Mouse (Mus musculus): ENCODE data around the gene Igfbp6.

The Igfbp6 gene

GRCm38 (mm10) chr15:102175736-102176319 is 31.7 kb downstream of the Igfbp6 start:
- DNase-seq (ENCODE audit: low read depth, low spot score), result no peak

- DNase-seq (ENCODE audit: low read depth, low spot score), result no peak
Measured at GRCm38 (mm10) chr15:102176571-102177316, 32.6 kb downstream of the Igfbp6 start.

DNA sequence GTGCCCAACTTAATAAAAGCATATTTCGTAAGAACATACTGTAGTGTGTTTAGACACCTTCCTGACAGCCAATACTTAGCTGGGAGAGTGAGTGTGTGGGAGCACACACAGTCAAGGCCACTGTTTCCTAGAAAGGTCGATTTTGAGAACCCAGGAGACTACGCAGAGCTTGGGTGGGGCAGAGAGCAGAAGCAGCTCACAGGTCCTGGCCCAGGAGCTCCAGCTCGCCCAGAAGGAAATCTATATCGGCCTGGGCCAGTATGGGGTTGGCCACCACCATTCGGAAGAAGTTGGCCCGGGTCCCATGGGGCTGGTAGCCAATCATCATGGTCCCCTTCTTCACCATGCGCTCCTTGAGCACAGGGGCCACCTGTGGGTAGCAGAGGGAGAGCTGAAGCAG is 33.3 kb downstream of the Igfbp6 start:
- no peak for DNase-seq (ENCODE audit: low read depth, low spot score)

DNA sequence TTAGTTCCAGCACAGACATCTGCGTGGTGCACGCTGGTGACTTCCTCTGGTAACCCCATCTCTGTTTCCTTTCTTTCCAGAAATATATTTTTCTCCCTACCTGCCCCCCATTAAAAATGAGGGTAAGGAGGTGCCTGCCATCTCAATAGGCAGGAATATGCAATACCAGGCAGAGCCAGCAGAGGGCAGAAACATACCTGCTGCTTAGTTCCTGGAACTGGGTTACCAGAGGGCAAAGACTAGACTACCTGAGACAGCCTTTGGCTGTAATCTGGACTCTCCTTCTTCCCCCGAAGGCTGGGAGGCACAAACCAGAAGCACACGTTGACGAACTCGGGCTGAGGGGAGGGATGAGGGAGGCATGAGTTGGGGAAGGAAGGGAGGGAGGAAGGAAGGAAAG is 34.1 kb downstream of the Igfbp6 start:
- DNase-seq (ENCODE audit: low read depth, low spot score), result peak; percentile 60

DNA sequence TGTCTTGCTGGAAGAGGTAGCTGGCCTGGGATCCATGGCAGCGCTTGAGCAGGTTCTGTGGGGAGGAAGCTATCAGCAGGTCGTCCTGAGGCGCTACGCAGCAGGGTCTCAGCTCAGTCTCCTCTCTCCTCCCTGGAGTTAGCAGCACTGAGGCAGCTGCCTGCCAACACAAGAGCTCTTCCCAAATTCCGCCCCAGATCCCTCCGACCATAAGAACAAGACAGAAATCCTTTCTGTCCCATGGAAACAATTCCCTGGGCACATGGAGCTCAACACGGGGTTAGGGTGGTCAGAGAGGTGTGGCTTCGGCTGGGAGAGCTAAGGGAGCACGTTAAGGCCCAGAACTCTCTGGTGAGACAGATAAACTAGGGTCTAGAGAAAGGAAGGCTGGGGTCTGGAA is 34.9 kb downstream of the Igfbp6 start:
- DNase-seq (ENCODE audit: low read depth, low spot score), result no peak

- DNase-seq (ENCODE audit: low read depth, low spot score), result no peak
Measured at GRCm38 (mm10) chr15:102179924-102180323, 35.8 kb downstream of the Igfbp6 start.

GRCm38 (mm10) chr15:102183076-102183475 is 38.9 kb downstream of the Igfbp6 start:
- peak; percentile 34 for DNase-seq (ENCODE audit: low read depth, low spot score)

DNA sequence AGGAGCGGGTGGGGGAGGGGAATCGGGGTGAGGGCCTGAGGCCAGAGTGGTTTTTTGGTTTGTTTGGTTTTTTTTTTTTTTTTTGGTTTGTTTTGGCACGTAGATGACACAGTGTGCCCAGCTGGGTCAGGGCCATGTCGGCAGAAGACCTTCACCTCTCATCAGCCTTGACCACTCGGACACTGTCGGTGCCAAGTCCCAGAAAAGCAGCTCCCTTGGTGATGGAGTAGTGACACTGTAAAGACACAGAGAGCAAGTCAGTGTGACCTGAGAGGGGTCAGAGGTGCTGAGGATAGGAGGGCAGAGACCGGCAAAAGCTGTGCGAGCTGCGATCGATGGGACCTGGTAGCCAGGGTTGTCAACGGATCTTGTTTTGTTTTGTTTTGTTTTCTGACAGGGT is 42.1 kb downstream of the Igfbp6 start:
- DNase-seq (ENCODE audit: low read depth, low spot score), result no peak

- no peak for DNase-seq (ENCODE audit: low read depth, low spot score)
Measured at GRCm38 (mm10) chr15:102188096-102188495, 43.9 kb downstream of the Igfbp6 start.

DNA sequence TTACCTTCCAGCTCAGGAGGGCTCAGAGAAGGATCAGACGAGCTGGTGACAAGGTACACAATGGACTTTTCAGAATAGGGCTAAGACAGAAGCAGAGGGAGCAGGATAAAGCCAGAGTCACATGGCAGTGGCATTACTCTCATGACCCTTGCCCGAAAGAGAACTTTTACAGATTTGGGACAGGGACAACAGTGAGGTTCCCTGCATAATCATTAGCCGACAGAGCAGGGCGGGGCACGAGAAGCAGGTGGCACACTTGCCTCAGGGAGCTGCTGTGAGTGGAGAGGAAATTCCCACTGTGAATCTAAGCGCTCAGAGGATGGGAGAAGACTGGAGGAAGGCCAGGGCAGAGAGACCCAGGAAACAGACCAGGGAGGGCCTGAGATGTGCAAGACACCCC is 44.7 kb downstream of the Igfbp6 start:
- DNase-seq (ENCODE audit: low read depth, low spot score), result no peak

DNA sequence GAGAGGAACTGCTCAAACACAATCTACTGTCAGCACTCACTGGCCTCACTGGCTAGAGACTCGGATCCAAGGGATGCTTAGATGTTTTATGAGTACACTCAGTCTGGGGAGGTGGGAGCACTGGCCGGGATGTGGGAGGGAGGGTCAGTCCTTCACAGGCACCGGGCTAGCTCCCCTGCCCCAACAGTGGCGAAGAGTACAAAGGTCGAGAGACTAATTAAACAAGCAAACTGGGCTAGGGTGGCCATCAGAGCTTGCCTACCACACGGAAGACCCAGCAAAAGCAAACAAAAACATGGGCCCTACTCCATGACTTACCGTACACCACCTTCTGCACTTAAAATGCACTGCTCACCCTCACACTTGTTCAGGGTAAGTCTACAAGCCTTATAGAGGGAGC is 47.5 kb downstream of the Igfbp6 start:
- DNase-seq (ENCODE audit: low read depth, low spot score), result no peak

DNA sequence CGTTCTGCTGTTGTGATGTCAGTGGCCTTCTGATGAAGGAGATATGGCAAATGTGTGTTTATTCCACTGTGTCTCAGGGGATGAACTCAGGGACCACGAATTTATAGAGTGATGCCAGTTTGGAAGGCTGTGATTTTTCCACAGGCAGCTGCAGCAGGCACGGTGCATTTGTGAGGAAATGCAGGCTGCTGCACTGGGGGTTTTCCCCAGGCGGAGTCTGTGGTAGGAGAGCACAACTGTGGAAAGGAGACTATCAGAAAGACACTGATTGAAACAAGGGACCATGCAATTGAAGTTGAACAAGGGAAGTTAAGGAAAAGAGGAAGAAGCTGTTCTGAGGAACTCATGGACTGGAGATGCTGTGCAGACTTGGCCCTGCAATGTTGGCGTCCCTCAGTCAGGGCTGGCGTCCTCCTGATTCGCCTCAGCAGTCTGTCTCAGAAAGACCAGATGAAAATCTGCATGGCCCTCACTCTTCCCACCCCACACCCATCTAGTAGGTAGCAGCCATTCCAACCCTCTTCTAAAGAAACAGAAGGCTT is 48.2 kb downstream of the Igfbp6 start:
- DNase-seq (ENCODE audit: low read depth, low spot score), result no peak

DNA sequence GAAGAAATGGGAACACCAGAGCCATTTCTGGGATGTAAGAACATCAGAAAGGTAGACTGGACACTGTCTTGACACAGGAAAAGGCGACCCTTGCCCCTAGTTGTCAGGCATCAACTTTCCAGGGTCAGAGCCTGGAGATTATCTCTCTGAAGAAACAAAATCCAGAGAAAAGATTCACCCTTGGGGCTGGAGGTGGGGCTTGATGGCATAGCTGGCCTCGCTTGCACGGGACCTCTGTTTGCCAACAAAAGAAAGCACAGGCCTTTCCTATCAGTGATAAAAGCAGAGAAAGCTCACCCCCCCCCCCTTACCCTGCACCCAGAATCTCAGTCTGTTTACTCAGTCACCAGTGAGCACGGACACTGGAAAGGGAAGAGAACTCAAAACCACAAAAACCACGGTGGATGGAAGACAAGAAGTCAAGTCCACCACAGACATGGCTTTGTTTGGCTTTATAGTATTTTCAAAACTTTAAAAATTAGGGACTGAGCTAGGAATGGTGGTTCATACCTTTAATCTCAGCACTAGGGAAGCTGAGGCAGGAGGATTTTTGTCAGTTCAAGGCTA is 48.7 kb downstream of the Igfbp6 start:
- DNase-seq (ENCODE audit: low read depth, low spot score), result no peak

DNA sequence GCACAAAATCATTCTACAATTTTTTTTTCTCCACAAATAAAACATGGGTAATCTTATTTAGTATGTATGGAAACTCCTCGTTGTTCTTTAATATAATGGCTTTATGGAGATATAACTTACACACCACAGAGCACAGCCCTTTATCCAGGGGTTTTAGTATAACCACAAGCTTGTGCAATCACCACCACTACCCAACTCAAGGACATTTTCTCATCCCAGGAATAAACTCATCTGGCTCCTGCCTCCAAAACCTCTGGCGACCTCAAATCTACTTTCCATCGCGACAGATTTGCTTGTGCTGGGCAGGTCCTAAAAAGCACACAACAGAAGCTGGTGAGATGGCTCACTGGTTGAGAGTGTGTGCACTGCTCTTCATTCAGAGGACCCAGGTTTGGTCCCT is 49.5 kb downstream of the Igfbp6 start:
- no peak for DNase-seq (ENCODE audit: low read depth, low spot score)

GRCm38 (mm10) chr15:102194439-102194838 is 50.3 kb downstream of the Igfbp6 start:
- DNase-seq (ENCODE audit: low read depth, low spot score), result no peak

- DNase-seq (ENCODE audit: low read depth, low spot score), result no peak
Measured at GRCm38 (mm10) chr15:102195373-102195772, 51.2 kb downstream of the Igfbp6 start.

- DNase-seq (ENCODE audit: low read depth, low spot score), result no peak
Measured at GRCm38 (mm10) chr15:102198841-102199240, 54.7 kb downstream of the Igfbp6 start.

All from retina, adult 2 months (tissue).